Mouse (Mus musculus) intestine, embryonic 14.5 days (tissue): Measurements from ENCODE around the gene Kcnk4. TPM values are rescaled to one million over a fixed set of nuclear protein-coding genes. Genes with fewer than 3 reads are reported as not detected.

Experiments
- ATAC-seq: fragments of 200-750 bp; cut with Nextera tagmentation; replicated peaks from 2 replicates; pipeline ENCODE4 v1.8.0; 2017; ENCODE audit warnings: low read depth, moderate number of reproducible peaks, moderate TSS enrichment, moderate library complexity; ENCODE audit not compliant: low FRiP score, low TSS enrichment
- DNase-seq: peaks from one replicate; pipeline ENCODE4 v3.0.0-alpha.2; 2018; ENCODE audit warnings: low spot score
- H3K27ac ChIP-seq: fragments of 300-500 bp; sonication (generic); 2 replicates; pipeline ENCODE4 v1.5.1; 2014; ENCODE audit warnings: low read depth, mild to moderate bottlenecking, control low read depth
- H3K27me3 ChIP-seq: fragments of 300-500 bp; sonication (generic); replicated peaks from 2 replicates; pipeline ENCODE4 v1.6.1; 2014; ENCODE audit warnings: low read length, control low read depth; ENCODE audit not compliant: control insufficient read depth, insufficient read depth
- H3K36me3 ChIP-seq: fragments of 300-500 bp; sonication (generic); 2 replicates; pipeline ENCODE4 v1.6.1; 2014; ENCODE audit warnings: low read length, control low read depth; ENCODE audit not compliant: control insufficient read depth, insufficient read depth
- H3K4me1 ChIP-seq: fragments of 300-500 bp; sonication (generic); replicated peaks from 2 replicates; pipeline ENCODE4 v1.6.1; 2014; ENCODE audit warnings: low read length, control low read depth, mixed read lengths; ENCODE audit not compliant: control insufficient read depth, insufficient read depth
- H3K4me2 ChIP-seq: fragments of 300-500 bp; sonication (generic); 2 replicates; pipeline ENCODE4 v1.6.1; 2014; ENCODE audit warnings: low read length
- H3K4me3 ChIP-seq: fragments of 300-500 bp; sonication (generic); 2 replicates; pipeline ENCODE4 v1.5.1; 2014; ENCODE audit warnings: low read depth, low read length, control low read depth, mixed read lengths
- H3K9ac ChIP-seq: fragments of 300-500 bp; sonication (generic); 2 replicates; pipeline ENCODE4 v1.6.1; 2014; ENCODE audit warnings: mild to moderate bottlenecking, low read length
- H3K9me3 ChIP-seq: fragments of 300-500 bp; sonication (generic); 2 replicates; pipeline ENCODE4 v1.6.1; 2016; ENCODE audit warnings: low read length, control low read depth; ENCODE audit not compliant: control insufficient read depth
- WGBS: fragments of 180-500 bp; shearing (Covaris S2); extraction: QIAGEN DNeasy Blood & Tissue Kit; methylation state at CpG from one replicate; pipeline ENCODE4 v1.1.7; 2014; 5-methylcytosine and 5-hydroxymethylcytosine counted together
- polyA plus RNA-seq: library from polyadenylated mRNA; unstranded; fragments of >200 nt; fragmentation: Nextera tagmentation; extraction: Ambion mirVana; gene quantifications from 2 replicates; pipeline ENCODE4 v1.2.1, GENCODE M21; 2014

Kcnk4 gene
- 0.22 TPM in 1 of 2 replicates, not detected in the other for polyA plus RNA-seq

- H3K36me3 ChIP-seq = no peaks in the 10 kb centered on the region
- H3K27me3 ChIP-seq = peaks cover 64% of the 10 kb centered on the region
- peaks cover 6% of the 10 kb centered on the region for H3K4me1 ChIP-seq
- peak within 1 kb of the TSS; percentile 36 for H3K4me3 ChIP-seq
- 0 out of 2 replicates have a peak within 1 kb of the TSS, but pooled peaks have one; percentile 37 for H3K9ac ChIP-seq
- peak within 1 kb of the TSS; percentile 75 for H3K4me2 ChIP-seq
- no peak within 1 kb of the TSS for H3K27ac ChIP-seq
- DNase-seq (no peak), ATAC-seq (no peak)
- H3K9me3 ChIP-seq = no peaks in the 10 kb centered on the region
- 12% methylated on average over 23 of the region's 23 CpGs for WGBS
These were observed at the start of gene Kcnk4 for GRCm38 (mm10) chr19:6934195-6934977. Kcnk4 (minus strand) TSS chr19:6934515.

DNA sequence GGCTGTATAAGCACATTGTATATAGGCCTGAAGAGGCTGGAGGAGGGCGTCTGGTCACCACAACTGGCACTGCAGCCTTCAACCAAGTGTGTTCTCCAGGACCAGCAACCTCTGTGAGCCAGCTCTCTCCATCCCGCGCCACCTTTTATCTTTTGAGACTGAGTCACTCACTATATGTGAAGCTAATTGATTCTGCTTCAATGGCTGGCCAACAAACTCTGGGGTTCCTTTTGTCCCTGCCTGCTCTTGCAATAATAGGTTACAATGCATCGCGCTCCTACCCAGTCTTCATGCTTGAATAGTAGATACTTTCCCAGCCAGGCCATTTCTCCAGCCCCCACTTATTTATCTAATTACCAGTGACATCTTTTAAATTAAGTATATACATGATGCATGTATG, 49.3 kb upstream of the Kcnk4 start:
- no peak for ATAC-seq
- H3K4me3 ChIP-seq = no peak overlapping the region
- no peaks in the 10 kb centered on the region for H3K27me3 ChIP-seq
- DNase-seq = no peak
- H3K4me1 ChIP-seq = peaks cover 27% of the 10 kb centered on the region
- no peak overlapping the region for H3K27ac ChIP-seq
- H3K9me3 ChIP-seq = no peaks in the 10 kb centered on the region
- H3K9ac ChIP-seq = no peak overlapping the region
- H3K36me3 ChIP-seq = peaks cover 35% of the 10 kb centered on the region
- 93% methylated on average over 5 of the region's 5 CpGs for WGBS
- no peak overlapping the region for H3K4me2 ChIP-seq

DNA sequence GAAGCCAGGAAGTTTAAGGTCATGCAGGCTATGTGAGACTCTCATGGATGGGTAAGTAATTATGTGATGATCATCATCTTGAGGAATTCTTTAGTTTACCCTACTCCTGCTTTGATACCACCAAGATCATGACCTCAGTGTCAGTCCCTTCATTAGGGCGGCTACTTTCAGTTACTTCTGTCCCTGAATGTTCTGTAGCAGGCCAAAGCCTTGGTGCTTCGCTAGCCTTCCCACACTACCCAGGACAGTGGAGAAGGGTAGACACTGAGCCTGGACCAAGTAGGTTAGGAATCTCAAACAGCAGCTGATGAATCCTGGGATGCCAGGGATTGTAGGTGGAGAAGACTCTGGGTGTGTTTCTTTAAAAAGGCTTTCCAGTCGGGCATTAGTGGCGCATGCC, 47.1 kb upstream of the Kcnk4 start:
- ATAC-seq = no peak
- Histone ChIP-seq H3K9me3 (no peaks in the 10 kb centered on the region), H3K36me3 (peaks cover 53% of the 10 kb centered on the region), H3K4me2 (peak overlapping the region; percentile 82; the same call in 1 of the 2 replicates), H3K27ac (no peak overlapping the region), H3K4me1 (peaks cover 26% of the 10 kb centered on the region), H3K4me3 (peak overlapping the region; percentile 70; the same call in 1 of the 2 replicates), H3K9ac (no peak overlapping the region), H3K27me3 (no peaks in the 10 kb centered on the region)
- DNase-seq = no peak
- WGBS = 87% methylated on average over 4 of the region's 4 CpGs

DNA sequence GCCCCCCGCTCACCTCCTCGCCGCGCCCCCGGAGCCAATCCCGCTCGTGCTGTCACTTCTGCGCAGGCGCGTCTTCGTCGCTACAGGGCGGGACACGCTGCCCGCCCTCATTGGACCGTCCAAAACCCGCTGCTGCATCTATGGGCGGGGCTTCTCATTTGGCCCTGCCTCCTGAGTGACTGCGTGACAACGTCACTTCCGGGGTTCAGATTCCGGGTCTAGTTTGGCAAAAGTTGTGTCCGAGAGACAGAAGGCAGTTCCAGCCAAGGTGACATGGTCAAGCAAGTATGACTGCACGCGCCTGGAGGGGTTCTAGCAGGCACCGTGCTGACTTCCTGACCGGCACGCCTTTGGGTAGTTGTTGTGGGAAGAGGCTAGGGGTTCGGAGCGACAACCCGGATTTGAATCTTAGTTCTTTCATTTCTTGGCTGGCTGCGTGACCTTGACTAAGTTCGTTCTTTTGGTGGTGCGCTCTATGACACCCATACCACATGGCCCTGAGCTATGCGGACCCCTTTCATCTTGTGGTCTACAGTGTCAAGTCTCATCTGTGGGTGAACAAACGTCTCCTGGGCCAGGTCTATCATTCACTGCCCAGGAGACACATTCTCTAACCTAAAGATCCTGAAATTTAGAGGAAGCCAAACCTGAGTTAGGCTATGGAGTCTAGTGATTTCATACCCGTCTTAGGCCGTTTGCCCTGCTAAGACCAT, 46.2 kb upstream of the Kcnk4 start, which contains the start of gene Fkbp2:
Gene Fkbp2, minus strand, starts transcription at position 121 of the 713 bp plus-strand sequence.
- Histone ChIP-seq H3K9ac (peak within 1 kb of the TSS; percentile 82), H3K27me3 (no peaks in the 10 kb centered on the region), H3K4me3 (peak within 1 kb of the TSS; percentile 70), H3K4me2 (peak within 1 kb of the TSS; percentile 82), H3K4me1 (peaks cover 27% of the 10 kb centered on the region), H3K36me3 (peaks cover 53% of the 10 kb centered on the region), H3K9me3 (no peaks in the 10 kb centered on the region), H3K27ac (peak within 1 kb of the TSS; percentile 85)
- DNase-seq (peak; percentile 99), ATAC-seq (peak; percentile 86)
- WGBS = 2% methylated on average over 38 of the region's 38 CpGs

DNA sequence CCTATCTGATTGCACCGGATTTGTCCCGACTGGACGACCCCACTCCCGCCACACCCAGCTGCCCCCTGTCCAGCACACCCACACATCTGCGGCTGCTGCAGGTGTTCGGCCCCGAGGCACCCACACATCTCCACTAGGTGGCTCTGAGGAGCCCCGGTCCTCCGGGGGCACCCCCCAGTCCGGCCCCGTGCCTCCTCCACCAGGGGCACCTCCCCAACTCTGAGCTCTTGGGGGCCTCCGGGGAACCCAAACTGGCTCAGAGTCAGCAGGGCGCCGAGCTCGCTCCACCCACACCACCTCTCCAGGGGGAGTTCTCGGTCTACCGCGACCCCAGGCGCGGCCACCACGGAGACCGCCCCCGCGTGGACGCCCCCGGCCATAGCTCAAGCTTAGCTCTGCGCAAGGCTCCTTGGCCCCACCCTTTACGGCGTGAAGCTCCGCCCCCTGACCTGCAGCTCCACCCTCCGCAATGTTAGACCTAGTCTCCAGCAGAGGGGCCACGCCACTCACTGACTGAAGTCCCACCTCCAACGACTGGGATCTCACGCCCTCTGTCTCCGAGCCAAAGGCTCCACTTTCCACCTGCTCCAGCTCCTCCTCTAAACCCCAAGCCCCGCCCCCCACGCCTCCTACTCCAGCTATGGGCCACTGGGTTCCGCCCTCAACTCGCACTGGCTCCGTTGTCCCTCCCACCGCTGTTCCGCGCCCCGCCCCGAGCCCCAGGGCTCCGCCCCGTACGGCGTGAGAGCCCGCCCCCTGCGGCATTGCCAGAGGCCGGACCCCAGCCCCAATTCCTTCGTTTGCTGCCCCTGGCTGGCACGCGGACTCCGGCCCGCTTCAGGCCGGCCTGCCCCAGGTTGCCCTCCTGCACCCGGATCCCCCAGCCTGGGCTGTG, 45.4 kb upstream of the Kcnk4 start:
- Histone ChIP-seq H3K4me1 (peaks cover 27% of the 10 kb centered on the region), H3K27me3 (no peaks in the 10 kb centered on the region), H3K27ac (peak overlapping the region; percentile 85), H3K36me3 (peaks cover 45% of the 10 kb centered on the region), H3K9me3 (no peaks in the 10 kb centered on the region), H3K4me3 (peak overlapping the region; percentile 70), H3K4me2 (peak overlapping the region; percentile 82), H3K9ac (peak overlapping the region; percentile 82)
- peak; percentile 86 for ATAC-seq
- DNase-seq = peak; percentile 100
- WGBS = under 1% methylated on average over 59 of the region's 59 CpGs

DNA sequence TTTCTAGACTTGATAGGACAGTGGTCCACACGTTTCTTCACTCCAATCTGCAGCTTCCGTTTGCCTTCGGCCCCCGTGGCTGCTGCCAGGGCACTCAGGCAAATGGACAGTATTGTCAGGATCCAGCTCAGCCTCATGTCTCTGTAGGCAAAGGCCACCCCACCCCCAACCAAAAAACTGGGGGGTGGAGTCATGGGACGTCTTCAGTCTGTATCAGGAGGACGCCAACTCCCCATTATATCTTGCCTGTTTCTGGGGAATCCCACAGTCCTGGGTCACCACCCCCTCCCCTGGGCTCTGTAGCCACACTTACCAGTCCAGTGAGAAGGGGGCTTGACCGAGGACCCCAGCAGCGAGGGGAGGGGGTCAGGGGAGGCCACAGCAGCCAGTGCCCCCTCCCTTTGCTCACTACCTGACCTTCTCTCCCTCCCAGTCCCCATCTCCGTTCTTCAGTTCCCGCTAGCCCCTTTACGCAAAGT, 44.7 kb upstream of the Kcnk4 start:
- Histone ChIP-seq H3K4me3 (peak overlapping the region; percentile 70), H3K4me2 (peak overlapping the region; percentile 82), H3K27ac (peak overlapping the region; percentile 10), H3K27me3 (no peaks in the 10 kb centered on the region), H3K36me3 (peaks cover 41% of the 10 kb centered on the region), H3K9me3 (no peaks in the 10 kb centered on the region), H3K4me1 (peaks cover 27% of the 10 kb centered on the region), H3K9ac (peak overlapping the region; percentile 38)
- peak; percentile 66 for DNase-seq
- 11% methylated on average over 11 of the region's 11 CpGs for WGBS
- no peak for ATAC-seq

DNA sequence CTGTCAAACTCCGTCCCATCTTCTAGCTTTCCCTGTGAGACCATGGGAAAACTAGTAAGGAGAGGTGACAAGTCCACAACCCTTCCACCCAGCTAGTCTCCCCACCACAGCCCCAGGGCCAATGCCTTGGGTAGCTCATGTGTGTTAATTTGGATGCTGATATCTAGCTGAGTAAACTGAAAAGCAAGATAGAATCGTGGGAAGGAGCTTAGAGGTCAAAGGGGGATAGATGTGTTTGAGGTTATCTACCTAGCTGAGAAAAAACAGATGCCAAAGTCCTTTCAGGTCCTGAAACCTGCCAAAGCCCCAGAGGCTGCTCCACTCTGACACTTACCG, 44.3 kb upstream of the Kcnk4 start:
- DNase-seq (no peak), ATAC-seq (no peak)
- Histone ChIP-seq H3K9ac (peak overlapping the region; percentile 38), H3K36me3 (peaks cover 37% of the 10 kb centered on the region), H3K27me3 (no peaks in the 10 kb centered on the region), H3K4me3 (peak overlapping the region; percentile 70), H3K9me3 (no peaks in the 10 kb centered on the region), H3K4me2 (peak overlapping the region; percentile 82), H3K27ac (peak overlapping the region; percentile 10), H3K4me1 (peaks cover 27% of the 10 kb centered on the region)
- 35% methylated on average over 3 of the region's 3 CpGs for WGBS
